Mouse (Mus musculus) spleen, postnatal 4 days (tissue): ENCODE data around the gene Rhod.
A peak's percentile ranks its signal among the peaks of the same experiment; 100 is the strongest.

ENCODE experiments used
- DNase-seq, 2 experiments: peaks; one replicate each; pipeline ENCODE4 v3.0.0; 2022; ENCODE audit warnings: low spot score in 2 of 2

Gene Rhod

GRCm38 (mm10) chr19:4450666-4451065 is 11.4 kb upstream of the Rhod start:
- DNase-seq: no peak

- DNase-seq: no peak
Measured at GRCm38 (mm10) chr19:4449230-4449629, 10.0 kb upstream of the Rhod start.

GRCm38 (mm10) chr19:4447445-4447844 is 8.2 kb upstream of the Rhod start:
- no peak for DNase-seq

- DNase-seq: no peak
Measured at GRCm38 (mm10) chr19:4446661-4447420, 7.6 kb upstream of the Rhod start.

- DNase-seq: peak; percentile 56 to 84
Measured at GRCm38 (mm10) chr19:4442408-4442807, 3.2 kb upstream of the Rhod start.

- no peak for DNase-seq
Measured at GRCm38 (mm10) chr19:4441621-4442161, 2.5 kb upstream of the Rhod start.

- DNase-seq: peak; percentile 57 to 84
Measured at GRCm38 (mm10) chr19:4441090-4441591, 1.9 kb upstream of the Rhod start.

- DNase-seq: no peak
Measured at GRCm38 (mm10) chr19:4440222-4440621, 990 bp upstream of the Rhod start.

GRCm38 (mm10) chr19:4438791-4439160 is 456 bp downstream of the Rhod start:
- no peak for DNase-seq

- DNase-seq: no peak
Measured at GRCm38 (mm10) chr19:4437886-4438285, 1.3 kb downstream of the Rhod start.

- DNase-seq: no peak
Measured at GRCm38 (mm10) chr19:4436254-4436653, 3.0 kb downstream of the Rhod start.

GRCm38 (mm10) chr19:4434999-4435398 is 4.2 kb downstream of the Rhod start:
- no peak for DNase-seq

GRCm38 (mm10) chr19:4433756-4434155 is 5.5 kb downstream of the Rhod start:
- DNase-seq: no peak

GRCm38 (mm10) chr19:4430091-4430620 is 9.1 kb downstream of the Rhod start:
- DNase-seq: no peak

- DNase-seq: peak; percentile 36 to 76
Measured at GRCm38 (mm10) chr19:4425610-4426366, 13.4 kb downstream of the Rhod start.

- DNase-seq: peak in 1 of 2 experiments; percentile 39
Measured at GRCm38 (mm10) chr19:4423021-4423420, 16.2 kb downstream of the Rhod start.

GRCm38 (mm10) chr19:4422581-4422980 is 16.7 kb downstream of the Rhod start:
- no peak for DNase-seq

- peak in 1 of 2 experiments; percentile 53 for DNase-seq
Measured at GRCm38 (mm10) chr19:4420153-4420910, 18.9 kb downstream of the Rhod start.

GRCm38 (mm10) chr19:4419711-4420110 is 19.5 kb downstream of the Rhod start:
- DNase-seq: no peak

GRCm38 (mm10) chr19:4417713-4418112 is 21.5 kb downstream of the Rhod start:
- DNase-seq: peak in 1 of 2 experiments; percentile 51

- DNase-seq: peak; percentile 67 to 87
Measured at GRCm38 (mm10) chr19:4417183-4417582, 22.0 kb downstream of the Rhod start.

- no peak for DNase-seq
Measured at GRCm38 (mm10) chr19:4414631-4415030, 24.6 kb downstream of the Rhod start.
